Mouse (Mus musculus): ENCODE results near the gene Nyap1.

The Nyap1 gene

DNA sequence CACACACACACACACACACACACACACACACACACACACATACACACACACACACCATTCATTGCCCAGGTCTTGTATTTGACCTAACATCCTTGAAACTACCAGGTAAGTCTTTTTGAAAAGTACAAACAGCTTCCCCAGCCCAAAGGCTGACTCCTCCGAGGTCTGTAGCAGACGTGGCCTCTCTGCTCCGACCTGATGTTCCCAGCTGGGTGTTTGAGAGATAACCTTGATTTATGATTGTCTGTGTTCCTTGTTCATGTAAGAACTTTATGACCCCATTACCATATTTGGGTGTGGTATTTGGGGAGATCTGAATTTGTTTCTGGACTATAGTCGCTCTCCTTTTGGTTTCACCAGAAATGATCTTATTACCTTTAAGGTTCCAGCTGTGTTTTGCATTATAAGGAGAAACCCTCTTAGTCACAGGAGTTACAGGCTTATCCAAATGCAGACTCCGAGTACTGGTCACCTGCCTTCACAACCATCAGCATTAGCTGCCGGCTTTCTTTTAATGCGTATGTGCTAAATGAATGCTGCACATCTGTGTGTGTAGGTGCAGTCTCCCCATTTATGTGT lies 35.9 kb upstream of the Nyap1 start:
- POLR2A ChIA-PET, result interaction anchor here (0.5 to 6.2 kb wide), 44 partner anchors 8 to 1820 kb away, joined by 3 to 52 read pairs (median 4); partner anchors contain the start of genes Pop7 (in 3 of the 4), Tsc22d4 (in 3 of the 4), Mepce (in 2 of the 4) and Zcwpw1 (in 2 of the 4)

DNA sequence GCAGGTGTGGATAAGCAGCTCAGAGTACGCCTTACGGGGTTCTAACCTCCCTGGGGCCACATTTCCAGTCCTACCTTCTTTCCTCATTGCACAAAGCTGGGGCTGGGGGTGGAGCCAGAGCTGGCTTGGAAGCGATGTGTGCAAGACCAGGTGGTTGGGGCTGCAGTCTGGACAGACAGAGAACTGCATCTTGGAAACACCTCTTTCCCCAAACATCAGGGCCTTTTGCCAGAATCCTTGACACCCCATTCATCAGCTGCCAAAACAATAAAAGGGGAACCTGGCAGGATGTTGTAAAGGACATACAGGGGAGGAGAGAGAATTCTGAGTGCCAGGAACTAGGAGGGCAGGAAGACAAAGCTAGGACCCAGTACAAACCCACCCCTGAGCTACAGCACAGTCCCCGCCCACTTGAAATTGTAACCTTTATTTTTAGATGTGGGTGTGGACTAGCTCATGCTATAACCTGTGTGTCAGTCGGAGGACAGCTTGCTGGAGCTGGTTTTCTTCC lies 35.1 kb upstream of the Nyap1 start:
- CTCF ChIA-PET, result interaction anchor here in 3 of 4 experiments (0.5 to 4.0 kb wide), 26 partner anchors 8 to 1960 kb away, joined by 3 to 20 read pairs (median 4); partner anchors contain the start of genes Sap25 (in 2 of the 3), Micall2 (in 1 of the 3), Nyap1 (in 1 of the 3) and Pop7 (in 1 of the 3)
- POLR2A ChIA-PET, result interaction anchor here (0.6 to 6.2 kb wide), 50 partner anchors 9 to 1819 kb away, joined by 3 to 52 read pairs (median 4); partner anchors contain the start of genes Pop7 (in 3 of the 4), Tsc22d4 (in 3 of the 4), Mepce (in 2 of the 4) and Zcwpw1 (in 2 of the 4)

More for the DNA sequence above, 35.9 kb upstream of the Nyap1 start:
- CTCF ChIA-PET, result interaction anchor here in 3 of 4 experiments (0.6 to 4.0 kb wide), 16 partner anchors 9 to 473 kb away, joined by 3 to 20 read pairs (median 6); partner anchors contain the start of genes Sap25 (in 2 of the 3), Pcolce (in 1 of the 3) and Pop7 (in 1 of the 3)

- POLR2A ChIA-PET, result interaction anchor here (0.7 to 6.2 kb wide), 27 partner anchors 8 to 380 kb away, joined by 3 to 52 read pairs (median 4); partner anchors contain the start of genes Mepce (in 2 of the 4), Tsc22d4 (in 2 of the 4), Zcwpw1 (in 2 of the 4) and Agfg2 (in 1 of the 4)
- CTCF ChIA-PET, result interaction anchor here in 3 of 4 experiments (0.6 to 4.0 kb wide), 17 partner anchors 10 to 1961 kb away, joined by 3 to 20 read pairs (median 6); partner anchors contain the start of genes Micall2 (in 1 of the 3), Nyap1 (in 1 of the 3), Pop7 (in 1 of the 3) and Sap25 (in 1 of the 3)
Measured at GRCm38 (mm10) chr5:137775587-137776290, 34.3 kb upstream of the Nyap1 start.

DNA sequence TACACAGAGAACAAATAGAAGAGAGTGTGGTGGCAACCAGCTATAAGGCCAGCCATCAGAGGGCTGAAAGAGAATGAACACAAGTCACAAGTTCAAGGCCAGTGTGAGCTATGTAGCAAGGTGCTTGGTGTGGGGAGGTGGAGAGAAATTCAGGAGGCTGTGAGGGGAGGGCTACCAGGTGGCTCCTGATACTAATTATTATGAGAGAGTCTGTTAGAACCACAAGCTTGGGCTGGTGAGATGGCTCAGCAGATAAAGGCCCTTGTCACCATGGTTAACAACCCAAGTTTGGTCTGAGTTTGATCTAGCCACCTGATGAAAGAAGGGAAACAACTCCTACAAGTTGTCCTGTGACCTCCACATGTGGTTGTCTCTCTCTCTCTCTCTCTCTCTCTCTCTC lies 31.3 kb upstream of the Nyap1 start:
- POLR2A ChIA-PET, result interaction anchor here in 2 of 4 experiments (1.2 to 6.2 kb wide), 5 partner anchors 8 to 14 kb away, joined by 3 to 44 read pairs (median 4); partner anchors contain the start of genes Mepce (in 1 of the 2) and Zcwpw1 (in 1 of the 2)
- CTCF ChIA-PET, result interaction anchor here (0.6 to 1.8 kb wide), 10 partner anchors 13 to 469 kb away, joined by 3 to 7 read pairs (median 3); no protein-coding TSS in a partner anchor

GRCm38 (mm10) chr5:137770709-137771108 lies 29.3 kb upstream of the Nyap1 start:
- ChIA-PET CTCF (interaction anchor here (0.6 to 2.5 kb wide), 18 partner anchors 11 to 1475 kb away, joined by 3 to 18 read pairs (median 4); partner anchors contain the start of gene Tsc22d4 (in 1 of the 4)), POLR2A (interaction anchor here in 2 of 4 experiments (0.6 to 1.1 kb wide), 3 partner anchors 15 to 203 kb away, joined by 3 to 6 read pairs (median 3); no protein-coding TSS in a partner anchor)

- CTCF ChIA-PET, result interaction anchor here in 2 of 4 experiments (0.7 to 2.5 kb wide), 3 partner anchors 8 to 424 kb away, joined by 3 to 18 read pairs (median 5); no protein-coding TSS in a partner anchor
Measured at GRCm38 (mm10) chr5:137768475-137768874, 27.1 kb upstream of the Nyap1 start.

GRCm38 (mm10) chr5:137766270-137766669 lies 24.9 kb upstream of the Nyap1 start:
- CTCF ChIA-PET, result interaction anchor here (0.5 to 3.2 kb wide), 22 partner anchors 10 to 1403 kb away, joined by 3 to 25 read pairs (median 3); partner anchors contain the start of genes Ppp1r35 (in 2 of the 4) and Agfg2 (in 1 of the 4)
- POLR2A ChIA-PET, result interaction anchor here in 2 of 4 experiments (1.0 to 2.9 kb wide), 2 partner anchors 9 to 109 kb away, joined by 3 to 37 read pairs; no protein-coding TSS in a partner anchor

More at GRCm38 (mm10) chr5:137768475-137768874, 27.1 kb upstream of the Nyap1 start:
- POLR2A ChIA-PET, result interaction anchor here in 2 of 4 experiments (0.7 to 1.5 kb wide), 5 partner anchors 8 to 61 kb away, joined by 3 to 4 read pairs (median 4); partner anchors contain the start of gene Tsc22d4 (in 1 of the 2)

GRCm38 (mm10) chr5:137764609-137765340 lies 23.4 kb upstream of the Nyap1 start:
- ChIA-PET POLR2A (interaction anchor here (0.6 to 2.9 kb wide), 23 partner anchors 9 to 320 kb away, joined by 3 to 37 read pairs (median 3); partner anchors contain the start of genes Agfg2 (in 1 of the 4), Fbxo24 (in 1 of the 4), Lrch4 (in 1 of the 4) and Pcolce (in 1 of the 4)), CTCF (interaction anchor here in 3 of 4 experiments (0.7 to 3.2 kb wide), 20 partner anchors 11 to 719 kb away, joined by 3 to 25 read pairs (median 4); partner anchors contain the start of genes Ppp1r35 (in 1 of the 3), Sap25 (in 1 of the 3) and Tsc22d4 (in 1 of the 3))

DNA sequence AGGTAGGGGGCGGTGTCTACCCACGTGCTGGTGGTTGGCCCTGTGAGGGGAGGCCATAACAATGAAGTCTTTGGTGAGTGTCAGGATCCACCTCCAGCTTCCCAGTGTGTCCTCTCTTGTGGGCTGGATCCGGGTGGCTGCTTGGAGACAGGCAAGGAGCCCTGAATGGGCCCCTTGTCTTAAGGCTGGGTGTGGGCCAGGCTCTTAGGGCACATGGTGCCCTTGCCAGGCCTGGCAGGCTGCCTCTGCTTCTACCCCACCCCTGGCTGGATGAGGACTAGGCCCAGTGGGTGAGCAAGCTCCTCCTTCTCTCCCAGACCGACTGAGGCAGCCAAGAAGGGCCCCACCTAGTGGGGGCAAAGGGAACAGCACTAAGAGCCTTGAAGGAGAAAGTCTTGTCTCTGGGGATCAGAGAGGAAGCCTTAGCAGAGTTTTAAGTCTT lies 18.6 kb upstream of the Nyap1 start:
- POLR2A ChIA-PET, result interaction anchor here (0.5 to 2.2 kb wide), 31 partner anchors 8 to 807 kb away, joined by 3 to 16 read pairs (median 4); partner anchors contain the start of genes Agfg2 (in 1 of the 4), Cops6 (in 1 of the 4), Mospd3 (in 1 of the 4) and Nyap1 (in 1 of the 4)
- CTCF ChIA-PET, result interaction anchor here (0.5 to 5.1 kb wide), 93 partner anchors 9 to 1856 kb away, joined by 3 to 56 read pairs (median 4); partner anchors contain the start of genes Pop7 (in 3 of the 4), Tsc22d4 (in 3 of the 4), Agfg2 (in 2 of the 4) and Irs3 (in 2 of the 4)

- POLR2A ChIA-PET, result interaction anchor here (0.7 to 2.2 kb wide), 17 partner anchors 9 to 247 kb away, joined by 3 to 14 read pairs (median 4); partner anchors contain the start of genes Mospd3 (in 1 of the 4), Ppp1r35 (in 1 of the 4) and Tsc22d4 (in 1 of the 4)
- CTCF ChIA-PET, result interaction anchor here (0.6 to 5.1 kb wide), 37 partner anchors 8 to 1753 kb away, joined by 3 to 56 read pairs (median 5); partner anchors contain the start of genes Sap25 (in 3 of the 4), Agfg2 (in 1 of the 4), Irs3 (in 1 of the 4) and Mospd3 (in 1 of the 4)
Measured at GRCm38 (mm10) chr5:137758921-137759534, 17.6 kb upstream of the Nyap1 start.

- POLR2A ChIA-PET, result interaction anchor here in 2 of 4 experiments (0.8 to 2.1 kb wide), 5 partner anchors 9 to 101 kb away, joined by 3 to 5 read pairs (median 4); partner anchors contain the start of gene Tsc22d4 (in 1 of the 2)
- CTCF ChIA-PET, result interaction anchor here (0.6 to 5.1 kb wide), 7 partner anchors 10 to 239 kb away, joined by 3 to 56 read pairs (median 4); partner anchors contain the start of genes Pcolce (in 1 of the 4) and Tsc22d4 (in 1 of the 4)
Measured at GRCm38 (mm10) chr5:137757887-137758286, 16.5 kb upstream of the Nyap1 start.

- ChIA-PET CTCF (interaction anchor here in 2 of 4 experiments (0.6 to 5.1 kb wide), 6 partner anchors 9 to 100 kb away, joined by 3 to 56 read pairs (median 11); partner anchors contain the start of gene Tsc22d4 (in 1 of the 2)), POLR2A (interaction anchor here in 2 of 4 experiments (0.8 to 2.1 kb wide), 2 partner anchors 8 to 100 kb away, joined by 3 to 5 read pairs; no protein-coding TSS in a partner anchor)
Measured at GRCm38 (mm10) chr5:137756882-137757661, 15.7 kb upstream of the Nyap1 start.

DNA sequence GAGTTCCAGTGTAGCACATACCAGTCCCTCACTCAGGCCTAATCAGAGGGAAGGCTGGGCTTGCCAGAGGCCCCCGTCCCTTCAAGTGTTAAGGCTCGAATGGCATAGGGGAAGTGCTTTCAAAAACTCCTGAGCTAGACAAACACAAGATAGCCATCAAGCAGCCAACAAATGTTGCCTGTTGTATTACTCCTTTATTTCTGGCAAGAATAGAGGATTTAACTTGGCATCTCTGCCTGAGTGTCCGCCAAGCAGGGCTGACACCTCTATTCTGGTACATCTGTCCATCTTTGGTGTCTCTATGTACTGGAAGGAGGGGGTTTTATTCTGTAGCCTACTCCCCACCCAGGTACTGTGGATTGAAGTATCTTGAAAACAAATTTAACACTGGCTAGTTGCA lies 14.7 kb upstream of the Nyap1 start:
- CTCF ChIA-PET, result interaction anchor here in 3 of 4 experiments (0.6 to 1.3 kb wide), 5 partner anchors 10 to 445 kb away, joined by 3 to 7 read pairs (median 3); no protein-coding TSS in a partner anchor
- POLR2A ChIA-PET, result no interaction called here

GRCm38 (mm10) chr5:137755425-137755824 lies 14.0 kb upstream of the Nyap1 start:
- CTCF ChIA-PET, result interaction anchor here (0.6 to 1.2 kb wide), 8 partner anchors 29 to 444 kb away, joined by 3 to 7 read pairs (median 4); no protein-coding TSS in a partner anchor
- POLR2A ChIA-PET, result interaction anchor here in 1 of 4 experiments (0.6 kb wide), 2 partner anchors 90 to 419 kb away, joined by 4 to 5 read pairs; no protein-coding TSS in a partner anchor
